Mouse (Mus musculus): ENCODE results near the gene Pkp3. TPM values are rescaled to one million over a fixed set of nuclear protein-coding genes. Genes with fewer than 3 reads are reported as not detected.

Pkp3 gene
- total RNA-seq, 2 experiments from 2014 or later = 0.94 to 1.5 TPM

Other genes starting within 250 kb of the Pkp3 start
- gene Urah, start 243.2 kb upstream of the Pkp3 start, total RNA-seq (2021) = 10 to 100 TPM; 14.7 to 35.6 TPM
- under 1 TPM; 0.76 to 0.90 TPM for gene Scgb1c1, start 232.7 kb upstream of the Pkp3 start, total RNA-seq (2021)
- gene Odf3, start 230.4 kb upstream of the Pkp3 start, total RNA-seq (2021) = under 1 TPM in 1 of 2 experiments, not detected in 1; 0.24 TPM
- under 1 TPM in 1 of 2 experiments, not detected in 1; 0.39 TPM for gene Gm45785, start 221.9 kb upstream of the Pkp3 start, total RNA-seq (2021)
- 10 to 100 TPM; 43.5 to 58.0 TPM for gene Ric8a, start 221.3 kb upstream of the Pkp3 start, total RNA-seq (2021)
- gene Bet1l, start 220.6 kb upstream of the Pkp3 start, total RNA-seq (2021) = 10 to 100 TPM; 29.1 to 33.5 TPM
- 100 to 1,000 TPM; 106 to 112 TPM for gene Psmd13, start 196.2 kb upstream of the Pkp3 start, total RNA-seq (2021)
- gene Sirt3, start 195.9 kb upstream of the Pkp3 start, total RNA-seq (2021) = 10 to 100 TPM; 67.6 to 70.9 TPM
- gene Cox8b, start 177.8 kb upstream of the Pkp3 start, total RNA-seq (2021) = 1,000 to 10,000 TPM; 2,860 to 2,972 TPM
- gene Nlrp6, start 157.3 kb upstream of the Pkp3 start, total RNA-seq (2021) = 1 to 10 TPM; 4.9 to 7.9 TPM
- 10 to 100 TPM; 31.6 to 37.2 TPM for gene Pgghg, start 136.8 kb upstream of the Pkp3 start, total RNA-seq (2021)
- 1 to 10 TPM; 1.4 to 3.3 TPM for gene Ifitm5, start 127.9 kb upstream of the Pkp3 start, total RNA-seq (2021)
- gene Gm45717, start 122.3 kb upstream of the Pkp3 start, total RNA-seq (2021) = not detected
- 100 to 1,000 TPM; 418 to 468 TPM for gene Ifitm2, start 122.2 kb upstream of the Pkp3 start, total RNA-seq (2021)
- 10 to 100 TPM; 12.2 to 12.4 TPM for gene Ifitm1, start 111.0 kb upstream of the Pkp3 start, total RNA-seq (2021)
- gene Ifitm3, start 67.4 kb upstream of the Pkp3 start, total RNA-seq (2021) = 100 to 1,000 TPM; 131 to 136 TPM
- 1 to 10 TPM; 1.7 to 3.2 TPM for gene Ifitm6, start 60.3 kb upstream of the Pkp3 start, total RNA-seq (2021)
- gene Gm17387, start 49.1 kb upstream of the Pkp3 start, total RNA-seq (2021) = not detected
- gene B4galnt4, start 17.1 kb upstream of the Pkp3 start, total RNA-seq (2021) = 1 to 10 TPM; 2.0 to 5.1 TPM
- 10 to 100 TPM in 1 of 2 experiments, 1 to 10 TPM in 1; 8.3 to 10.6 TPM for gene Sigirr, start 22.4 kb downstream of the Pkp3 start, total RNA-seq (2021)
- gene Ano9, start 39.6 kb downstream of the Pkp3 start, total RNA-seq (2021) = under 1 TPM; 0.33 to 0.42 TPM
- gene Ptdss2, start 44.2 kb downstream of the Pkp3 start, total RNA-seq (2021) = 10 to 100 TPM; 51.0 to 57.2 TPM
- gene Rnh1, start 94.6 kb downstream of the Pkp3 start, total RNA-seq (2021) = 100 to 1,000 TPM; 150 to 155 TPM
- 10 to 100 TPM; 87.8 to 91.9 TPM for gene Hras, start 115.8 kb downstream of the Pkp3 start, total RNA-seq (2021)
- gene Lrrc56, start 115.9 kb downstream of the Pkp3 start, total RNA-seq (2021) = 1 to 10 TPM; 6.8 to 8.6 TPM
- gene Lmntd2, start 135.9 kb downstream of the Pkp3 start, total RNA-seq (2021) = under 1 TPM; 0.27 to 0.55 TPM
- gene Rassf7, start 137.6 kb downstream of the Pkp3 start, total RNA-seq (2021) = 1 to 10 TPM; 6.5 to 7.8 TPM
- 10 to 100 TPM; 69.9 to 75.3 TPM for gene Phrf1, start 150.6 kb downstream of the Pkp3 start, total RNA-seq (2021)
- 1 to 10 TPM; 3.7 to 4.8 TPM for gene Irf7, start 188.3 kb downstream of the Pkp3 start, total RNA-seq (2021)
- gene Cdhr5, start 198.6 kb downstream of the Pkp3 start, total RNA-seq (2021) = 1 to 10 TPM; 5.6 to 6.9 TPM
- 1 to 10 TPM; 2.8 to 3.2 TPM for gene Sct, start 200.9 kb downstream of the Pkp3 start, total RNA-seq (2021)
- gene Drd4, start 213.8 kb downstream of the Pkp3 start, total RNA-seq (2021) = under 1 TPM in 1 of 2 experiments, not detected in 1; 0.36 TPM
- gene Deaf1, start 249.5 kb downstream of the Pkp3 start, total RNA-seq (2021) = 10 to 100 TPM; 39.9 to 59.2 TPM
- 10 to 100 TPM; 22.1 to 31.6 TPM for gene Tmem80, start 249.5 kb downstream of the Pkp3 start, total RNA-seq (2021)